Mouse (Mus musculus): ENCODE measurements at regions not wholly inside any gene's neighbourhood (a gene's known extent, or its start where the extent isn't known, plus 50 kb on each side); places are given as distances from the start of the nearest gene placed in this dataset.

DNA sequence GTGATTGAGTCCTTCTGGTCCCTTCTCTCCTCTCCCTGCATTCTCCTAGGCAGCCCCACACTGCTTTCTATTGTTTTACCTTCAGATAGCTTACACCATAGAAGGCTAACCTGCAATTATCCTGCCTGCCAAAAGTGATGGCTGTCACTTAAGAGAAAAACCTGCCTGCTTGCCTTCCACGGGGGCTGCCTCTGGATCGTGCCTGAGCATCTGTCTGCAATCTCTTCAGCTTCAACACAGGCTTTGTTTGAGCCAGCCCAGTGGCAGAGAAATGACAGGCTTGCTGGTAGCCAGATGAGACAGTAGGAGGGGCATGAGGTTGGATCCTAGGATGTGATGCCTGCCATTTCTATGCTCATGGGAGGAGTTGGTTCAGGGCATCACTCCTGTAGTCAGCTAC lies 345.2 kb upstream of the Tshz3 start:
- no peak overlapping the region for H3K9ac ChIP-seq
- H3K36me3 ChIP-seq = no peaks in the 10 kb centered on the region
- ATAC-seq = no peak
- no peak overlapping the region for H3K4me2 ChIP-seq
- no peaks in the 10 kb centered on the region for H3K27me3 ChIP-seq (replicated peaks)
- no peaks in the 10 kb centered on the region for H3K9me3 ChIP-seq (replicated peaks)
- no peaks in the 10 kb centered on the region for H3K4me1 ChIP-seq
- WGBS (ENCODE audit: insufficient replicate concordance) = 57% methylated on average over 2 of the region's 2 CpGs
- no peak overlapping the region for H3K4me3 ChIP-seq
- H3K27ac ChIP-seq = no peak overlapping the region

DNA sequence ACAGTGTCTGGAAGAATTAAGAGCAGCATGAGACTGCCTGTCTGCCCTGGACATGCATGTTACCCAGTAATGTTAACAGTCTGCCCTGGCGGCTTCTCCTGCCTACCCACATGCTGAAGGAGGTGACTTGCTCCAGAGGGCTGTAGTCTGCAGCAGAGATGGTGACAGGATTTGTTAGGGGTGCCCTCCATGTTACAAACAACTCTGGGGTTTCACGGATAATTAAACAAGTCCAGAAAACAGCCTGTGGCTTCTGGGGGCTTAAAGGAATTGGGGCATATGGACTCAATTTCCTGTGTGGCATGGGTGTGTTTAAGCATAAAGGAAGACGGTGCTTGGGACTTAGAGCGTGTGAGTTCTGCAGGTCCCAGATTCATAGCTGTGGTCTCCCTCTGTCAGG lies 347.3 kb upstream of the Tshz3 start:
- Histone ChIP-seq H3K9me3 (replicated peaks) (no peaks in the 10 kb centered on the region), H3K36me3 (no peaks in the 10 kb centered on the region), H3K4me2 (no peak overlapping the region), H3K4me1 (no peaks in the 10 kb centered on the region), H3K27ac (no peak overlapping the region), H3K4me3 (no peak overlapping the region), H3K9ac (no peak overlapping the region), H3K27me3 (replicated peaks) (no peaks in the 10 kb centered on the region)
- WGBS (ENCODE audit: insufficient replicate concordance) = 48% methylated on average over 4 of the region's 4 CpGs
- no peak for ATAC-seq

DNA sequence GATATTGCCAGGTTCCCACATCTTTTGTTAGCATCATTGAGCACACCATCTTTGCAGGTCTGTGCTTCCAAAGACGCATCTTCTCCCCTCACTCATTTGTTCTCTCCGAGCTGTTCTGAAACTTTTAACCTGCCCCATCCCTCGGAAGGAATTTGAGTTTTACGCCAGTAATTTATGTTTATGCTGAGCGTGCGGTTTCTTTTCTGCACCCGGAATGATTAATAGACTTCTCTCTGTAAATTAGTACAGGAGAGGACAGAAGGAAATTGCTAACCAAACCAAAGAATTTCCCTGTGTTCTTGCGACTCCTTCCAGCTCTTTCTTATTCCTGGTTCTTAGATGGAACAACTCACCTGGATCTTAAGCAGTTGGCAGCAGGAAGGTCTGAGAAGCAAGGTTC lies 349.7 kb upstream of the Tshz3 start:
- Histone ChIP-seq H3K4me1 (no peaks in the 10 kb centered on the region), H3K4me3 (no peak overlapping the region), H3K9me3 (replicated peaks) (no peaks in the 10 kb centered on the region), H3K36me3 (no peaks in the 10 kb centered on the region), H3K9ac (no peak overlapping the region), H3K4me2 (no peak overlapping the region), H3K27me3 (replicated peaks) (no peaks in the 10 kb centered on the region), H3K27ac (no peak overlapping the region)
- 79% methylated on average over 8 of the region's 8 CpGs for WGBS (ENCODE audit: insufficient replicate concordance)
- no peak for ATAC-seq

DNA sequence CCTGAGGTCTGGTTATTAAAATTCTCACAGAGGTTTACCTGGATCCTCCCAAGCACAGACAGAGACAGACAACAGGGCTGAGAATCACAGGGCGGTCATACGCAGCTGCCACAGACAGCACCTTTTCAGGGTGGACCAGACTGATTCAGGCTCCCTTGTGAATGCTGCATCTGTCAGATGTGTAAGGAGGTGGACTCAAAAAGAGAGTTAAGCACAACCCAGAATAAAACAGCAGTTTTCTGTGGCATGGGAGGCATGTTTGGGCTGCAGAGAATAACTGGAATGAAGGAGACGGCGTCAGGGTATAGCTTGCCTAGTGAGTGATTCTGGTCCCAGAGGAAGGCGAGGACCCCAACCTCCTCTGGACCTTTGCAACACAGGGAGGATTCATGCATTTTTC lies 363.1 kb upstream of the Tshz3 start:
- Histone ChIP-seq H3K9me3 (replicated peaks) (no peaks in the 10 kb centered on the region), H3K4me1 (no peaks in the 10 kb centered on the region), H3K27ac (no peak overlapping the region), H3K27me3 (replicated peaks) (no peaks in the 10 kb centered on the region), H3K9ac (no peak overlapping the region), H3K4me2 (no peak overlapping the region), H3K36me3 (no peaks in the 10 kb centered on the region), H3K4me3 (no peak overlapping the region)
- 79% methylated on average over 5 of the region's 5 CpGs for WGBS (ENCODE audit: insufficient replicate concordance)
- no peak for ATAC-seq

- no peak overlapping the region for H3K4me3 ChIP-seq
Observed at GRCm38 (mm10) chr7:36334091-36334490, 363.8 kb upstream of the Tshz3 start.

DNA sequence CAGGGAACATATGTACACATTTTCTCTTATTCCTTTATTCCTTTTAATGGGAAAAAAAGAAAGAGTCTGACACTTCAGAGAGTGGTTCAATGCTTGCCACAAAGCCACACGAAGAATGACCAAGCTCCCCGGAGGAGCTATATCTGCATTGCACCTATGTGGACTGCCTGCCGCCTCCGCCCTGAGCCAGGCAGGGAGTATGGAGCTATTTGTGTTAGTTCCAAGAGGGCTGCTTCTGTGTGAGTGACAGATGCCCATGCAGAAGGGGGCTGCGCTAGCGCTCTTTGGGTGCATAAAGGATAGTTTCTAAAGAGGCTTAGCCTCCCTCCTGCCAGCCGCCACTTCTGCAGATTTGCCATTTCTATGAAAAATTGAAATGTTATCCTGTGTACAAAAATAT lies 365.3 kb upstream of the Tshz3 start:
- H3K27me3 ChIP-seq (replicated peaks) = no peaks in the 10 kb centered on the region
- H3K4me2 ChIP-seq = no peak overlapping the region
- no peak for ATAC-seq
- no peaks in the 10 kb centered on the region for H3K4me1 ChIP-seq
- no peak overlapping the region for H3K9ac ChIP-seq
- no peak overlapping the region for H3K4me3 ChIP-seq
- no peaks in the 10 kb centered on the region for H3K36me3 ChIP-seq
- 65% methylated on average over 7 of the region's 7 CpGs for WGBS (ENCODE audit: insufficient replicate concordance)
- no peak overlapping the region for H3K27ac ChIP-seq
- no peaks in the 10 kb centered on the region for H3K9me3 ChIP-seq (replicated peaks)

More at GRCm38 (mm10) chr7:36334091-36334490, 363.8 kb upstream of the Tshz3 start:
- no peaks in the 10 kb centered on the region for H3K27me3 ChIP-seq (replicated peaks)
- ATAC-seq = no peak
- no peak overlapping the region for H3K27ac ChIP-seq
- no peak overlapping the region for H3K4me2 ChIP-seq
- H3K9ac ChIP-seq = no peak overlapping the region
- H3K36me3 ChIP-seq = no peaks in the 10 kb centered on the region
- WGBS (ENCODE audit: insufficient replicate concordance) = 26% methylated on average over 5 of the region's 5 CpGs
- no peaks in the 10 kb centered on the region for H3K4me1 ChIP-seq
- H3K9me3 ChIP-seq (replicated peaks) = no peaks in the 10 kb centered on the region

DNA sequence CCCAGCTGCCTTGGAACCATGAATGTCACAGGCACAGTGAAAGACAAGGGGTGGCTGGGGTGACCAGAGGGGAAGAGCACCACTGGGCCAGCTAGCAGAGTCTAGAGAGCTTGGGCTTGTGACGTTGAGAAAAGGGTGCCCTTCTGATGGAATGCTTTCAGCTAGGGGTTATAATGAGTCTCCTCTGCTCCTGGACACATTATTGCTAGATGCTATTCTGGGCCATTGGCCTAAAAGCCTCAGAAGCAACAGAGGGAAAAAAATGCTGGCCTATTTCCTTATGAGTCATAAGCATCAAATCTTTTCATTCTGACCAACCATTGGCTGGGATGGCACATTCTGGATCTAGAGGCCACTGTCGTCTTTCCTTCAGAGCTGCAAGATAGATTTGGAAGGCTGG lies 369.8 kb upstream of the Tshz3 start:
- 72% methylated on average over 2 of the region's 2 CpGs for WGBS (ENCODE audit: insufficient replicate concordance)
- Histone ChIP-seq H3K27ac (no peak overlapping the region), H3K9me3 (replicated peaks) (peaks cover 4% of the 10 kb centered on the region; the same call in 1 of the 2 replicates), H3K4me1 (no peaks in the 10 kb centered on the region), H3K4me3 (no peak overlapping the region), H3K36me3 (no peaks in the 10 kb centered on the region), H3K4me2 (no peak overlapping the region), H3K27me3 (replicated peaks) (no peaks in the 10 kb centered on the region), H3K9ac (no peak overlapping the region)
- ATAC-seq = no peak

DNA sequence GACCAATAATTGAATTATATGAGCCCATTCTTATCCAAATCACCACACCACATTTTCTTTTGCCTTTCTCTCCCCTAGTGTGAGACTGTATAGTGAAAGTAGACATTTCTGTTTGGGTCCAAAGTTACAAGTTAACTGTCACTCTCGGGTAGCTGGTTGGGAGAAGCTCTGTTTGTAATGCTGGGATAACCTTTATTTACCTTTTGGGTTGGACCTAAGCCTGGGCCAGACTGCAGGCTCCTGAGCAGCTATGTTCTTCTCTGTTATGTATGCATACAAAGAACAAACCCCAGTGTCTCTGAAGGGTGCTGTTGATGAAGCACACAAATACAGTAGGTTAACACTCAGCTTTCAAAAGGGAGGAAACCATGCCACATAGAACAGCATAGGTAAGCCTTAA lies 373.9 kb upstream of the Tshz3 start:
- 45% methylated on average over 1 of the region's 1 CpGs for WGBS (ENCODE audit: insufficient replicate concordance)
- Histone ChIP-seq H3K36me3 (no peaks in the 10 kb centered on the region), H3K9me3 (replicated peaks) (peaks cover 4% of the 10 kb centered on the region; the same call in 1 of the 2 replicates), H3K27me3 (replicated peaks) (no peaks in the 10 kb centered on the region), H3K9ac (no peak overlapping the region), H3K4me3 (no peak overlapping the region), H3K4me1 (no peaks in the 10 kb centered on the region), H3K4me2 (no peak overlapping the region), H3K27ac (no peak overlapping the region)
- peak; percentile 73 for ATAC-seq

DNA sequence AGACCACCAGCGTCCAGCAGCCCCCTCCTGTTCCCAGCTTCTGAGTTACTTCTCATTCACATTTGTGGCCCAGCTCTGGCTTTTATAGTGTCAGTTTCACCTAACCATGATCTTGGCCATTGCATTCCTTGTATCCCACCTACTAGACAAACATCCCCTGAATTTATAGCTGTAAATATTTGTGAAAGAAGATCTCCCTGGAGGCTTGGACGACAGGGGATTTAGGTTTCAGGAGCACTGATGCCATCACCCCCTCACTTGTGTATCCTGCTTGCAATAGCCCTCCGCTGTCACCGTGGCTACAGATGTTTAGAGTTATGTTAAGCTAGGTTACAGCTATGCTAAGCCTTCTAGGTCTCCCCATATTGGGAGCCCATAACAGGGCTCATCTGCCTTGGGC lies 375.7 kb upstream of the Tshz3 start:
- Histone ChIP-seq H3K27ac (no peak overlapping the region), H3K9ac (no peak overlapping the region), H3K4me1 (no peaks in the 10 kb centered on the region), H3K27me3 (replicated peaks) (no peaks in the 10 kb centered on the region), H3K4me3 (no peak overlapping the region), H3K9me3 (replicated peaks) (peaks cover 4% of the 10 kb centered on the region; the same call in 1 of the 2 replicates), H3K36me3 (no peaks in the 10 kb centered on the region), H3K4me2 (no peak overlapping the region)
- WGBS (ENCODE audit: insufficient replicate concordance) = 66% methylated on average over 4 of the region's 4 CpGs
- no peak for ATAC-seq

DNA sequence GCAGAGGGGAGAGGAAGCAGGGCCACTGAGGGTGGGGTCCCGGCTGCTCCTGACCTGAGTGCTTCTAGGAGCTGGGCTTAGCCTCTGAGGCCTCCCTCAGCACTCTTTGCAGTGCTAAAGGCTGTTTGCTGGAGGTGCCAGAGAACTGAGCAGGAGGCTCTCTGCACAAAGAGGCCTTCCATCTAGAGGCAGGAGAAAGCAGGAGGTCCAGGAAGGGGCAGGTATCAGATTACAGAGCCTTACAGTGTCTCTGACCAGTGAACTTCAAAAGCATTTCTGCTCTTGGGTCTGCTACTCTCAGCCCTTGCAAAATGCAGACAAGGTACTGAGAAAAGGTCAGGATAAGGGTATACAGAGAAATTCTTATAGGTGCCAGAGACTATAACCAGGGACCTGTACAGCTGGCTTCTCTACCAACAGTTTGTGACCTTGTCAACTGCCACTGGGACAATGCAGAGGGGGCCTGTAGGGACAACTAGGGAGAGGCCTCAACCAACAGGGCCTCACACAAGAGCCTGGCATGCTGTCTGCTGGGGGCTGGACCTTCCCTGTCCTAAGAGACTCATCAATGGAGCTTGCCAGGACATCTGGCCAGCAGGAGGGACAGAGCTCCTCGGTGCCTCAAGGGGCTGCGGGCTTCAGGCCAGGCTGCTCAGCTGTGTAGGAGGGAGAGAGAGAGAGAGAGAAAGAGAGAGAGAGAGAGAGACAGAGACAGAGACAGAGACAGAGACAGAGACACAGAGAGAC lies 380.3 kb upstream of the Tshz3 start:
- no peak overlapping the region for H3K4me2 ChIP-seq
- H3K27ac ChIP-seq = no peak overlapping the region
- 42% methylated on average over 3 of the region's 3 CpGs for WGBS (ENCODE audit: insufficient replicate concordance)
- H3K4me3 ChIP-seq = no peak overlapping the region
- no peaks in the 10 kb centered on the region for H3K9me3 ChIP-seq (replicated peaks)
- H3K9ac ChIP-seq = no peak overlapping the region
- H3K36me3 ChIP-seq = no peaks in the 10 kb centered on the region
- no peaks in the 10 kb centered on the region for H3K4me1 ChIP-seq
- no peak for ATAC-seq
- no peaks in the 10 kb centered on the region for H3K27me3 ChIP-seq (replicated peaks)

DNA sequence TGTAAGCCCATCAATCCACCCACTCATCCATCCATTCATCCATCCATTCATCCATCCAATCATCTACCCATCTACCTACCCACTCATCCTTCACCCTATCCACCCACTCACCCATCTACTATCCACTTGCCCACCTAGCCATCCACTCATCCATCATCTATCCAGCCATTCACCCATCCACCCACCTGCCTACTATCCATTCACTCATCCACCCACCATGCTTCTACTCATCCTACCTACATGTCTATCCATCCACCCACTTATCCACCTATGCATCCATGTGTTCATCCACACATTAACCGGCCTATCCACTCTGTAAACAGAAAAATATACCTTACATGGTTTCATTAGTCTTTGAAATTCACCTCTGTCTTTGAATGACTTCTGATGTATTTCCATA lies 384.2 kb upstream of the Tshz3 start:
- Histone ChIP-seq H3K9me3 (replicated peaks) (no peaks in the 10 kb centered on the region), H3K4me2 (no peak overlapping the region), H3K27me3 (replicated peaks) (no peaks in the 10 kb centered on the region), H3K27ac (no peak overlapping the region), H3K4me1 (no peaks in the 10 kb centered on the region), H3K36me3 (no peaks in the 10 kb centered on the region), H3K9ac (no peak overlapping the region), H3K4me3 (no peak overlapping the region)
- whole genome bisulfite sequencing (ENCODE audit: insufficient replicate concordance) = 67% methylated on average over 1 of the region's 1 CpGs
- ATAC-seq = no peak

GRCm38 (mm10) chr7:36309761-36310605 lies 387.9 kb upstream of the Tshz3 start:
- Histone ChIP-seq H3K27me3 (replicated peaks) (no peaks in the 10 kb centered on the region), H3K27ac (no peak overlapping the region), H3K4me2 (no peak overlapping the region), H3K9me3 (replicated peaks) (no peaks in the 10 kb centered on the region), H3K4me1 (no peaks in the 10 kb centered on the region), H3K4me3 (no peak overlapping the region), H3K9ac (no peak overlapping the region), H3K36me3 (no peaks in the 10 kb centered on the region)
- no peak for ATAC-seq
- WGBS (ENCODE audit: insufficient replicate concordance) = 76% methylated on average over 5 of the region's 5 CpGs
